Mouse (Mus musculus): ENCODE measurements around the gene Polm. TPM values are rescaled to one million over a fixed set of nuclear protein-coding genes. Genes with fewer than 3 reads are reported as not detected.

The Polm gene
- polyA plus RNA-seq, 1 experiment from 2014 or later: 6.5 TPM

DNA sequence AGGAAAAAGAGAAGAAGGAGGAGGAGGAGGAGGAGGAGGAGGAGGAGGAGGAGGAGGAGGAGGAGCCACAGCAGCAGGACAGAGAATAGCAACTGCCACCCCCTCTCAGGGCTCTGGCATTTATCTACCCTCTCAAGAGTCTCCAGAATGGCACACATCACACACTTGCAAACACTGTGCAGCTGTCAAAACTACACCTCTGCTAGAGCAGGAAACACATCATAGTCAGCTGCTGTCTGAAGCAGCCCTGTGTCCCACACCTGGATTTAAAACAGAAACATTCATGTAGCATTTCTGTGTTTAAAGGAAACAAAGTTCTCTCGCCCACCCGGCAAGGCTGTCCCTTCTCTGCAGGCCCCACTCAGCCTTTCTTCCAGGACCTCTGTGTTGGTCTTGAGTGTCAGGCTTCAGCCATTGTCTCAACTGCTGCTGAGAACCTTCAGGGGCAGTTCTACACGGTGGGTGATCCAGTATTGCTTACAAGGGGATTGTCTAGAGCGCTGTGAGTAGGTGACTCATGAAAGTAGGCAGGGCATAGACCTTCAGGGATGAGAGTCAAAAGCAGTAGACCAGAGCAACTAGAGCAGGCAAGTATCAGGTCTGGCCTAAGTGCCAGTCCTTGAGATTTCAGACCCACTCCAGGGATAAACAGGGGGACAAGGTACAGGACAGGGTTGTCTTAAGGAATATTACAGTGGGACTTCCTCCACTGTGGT, 13.4 kb upstream of the Polm start:
- Histone ChIP-seq H3K36me3 (no peaks in the 10 kb centered on the region), H3K27me3 (no peaks in the 10 kb centered on the region), H3K9ac (replicated peaks) (no peak overlapping the region), H3K4me1 (replicated peaks) (peaks cover 9% of the 10 kb centered on the region), H3K4me2 (replicated peaks) (no peak overlapping the region), H3K4me3 (replicated peaks) (no peak overlapping the region), H3K9me3 (no peaks in the 10 kb centered on the region), H3K27ac (no peak overlapping the region)
- ATAC-seq: no peak
- WGBS: 68% methylated on average over 4 of the region's 4 CpGs

DNA sequence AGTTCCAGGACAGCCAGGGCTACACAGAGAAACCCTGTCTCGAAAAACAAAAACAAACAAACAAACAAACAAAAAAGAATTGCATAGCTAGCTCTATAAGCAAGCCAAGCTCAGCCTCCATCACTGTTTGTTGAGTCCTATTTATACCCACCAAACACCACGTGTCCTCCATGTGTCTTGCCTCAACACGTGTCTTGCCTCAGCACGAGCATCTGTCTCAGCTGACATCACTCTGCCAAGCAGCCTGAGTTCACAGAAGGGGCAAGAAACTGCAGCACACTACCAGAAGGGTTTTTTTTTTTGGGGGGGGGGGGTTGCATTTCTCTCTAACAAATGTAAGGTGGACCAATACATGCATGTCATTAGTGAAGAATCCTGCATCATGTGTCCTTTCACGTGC, 12.6 kb upstream of the Polm start:
- H3K27ac ChIP-seq: no peak overlapping the region
- no peaks in the 10 kb centered on the region for H3K36me3 ChIP-seq
- no peak overlapping the region for H3K4me3 ChIP-seq (replicated peaks)
- no peak overlapping the region for H3K4me2 ChIP-seq (replicated peaks)
- peaks cover 9% of the 10 kb centered on the region for H3K4me1 ChIP-seq (replicated peaks)
- no peaks in the 10 kb centered on the region for H3K27me3 ChIP-seq
- WGBS: 83% methylated on average over 5 of the region's 5 CpGs
- no peak for ATAC-seq
- no peaks in the 10 kb centered on the region for H3K9me3 ChIP-seq
- no peak overlapping the region for H3K9ac ChIP-seq (replicated peaks)

DNA sequence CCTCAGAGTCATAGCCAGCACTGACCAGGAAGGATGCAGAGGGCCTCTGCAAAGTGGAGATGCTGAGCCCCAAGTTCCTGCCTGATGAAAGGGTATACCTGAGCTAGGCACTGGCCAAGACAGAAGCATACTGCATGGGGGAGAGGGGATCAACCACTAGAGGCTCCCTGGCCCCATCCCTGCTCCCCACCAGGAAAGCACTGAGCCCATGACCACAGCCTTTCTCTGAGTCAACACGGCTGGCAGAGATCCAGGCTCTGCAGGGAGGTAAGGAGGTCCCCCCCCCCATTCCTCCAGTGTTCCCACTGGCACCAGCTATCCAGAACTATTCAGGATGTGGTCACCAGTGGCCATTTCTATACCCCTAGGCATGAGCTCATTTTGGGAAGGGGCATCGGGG, 11.5 kb upstream of the Polm start:
- 44% methylated on average over 1 of the region's 2 CpGs for WGBS
- Histone ChIP-seq H3K4me1 (replicated peaks) (peaks cover 9% of the 10 kb centered on the region), H3K9me3 (no peaks in the 10 kb centered on the region), H3K4me2 (replicated peaks) (no peak overlapping the region), H3K27me3 (no peaks in the 10 kb centered on the region), H3K9ac (replicated peaks) (0 out of 2 replicates have a peak overlapping the region, but pooled peaks have one; percentile 1), H3K27ac (no peak overlapping the region), H3K4me3 (replicated peaks) (no peak overlapping the region), H3K36me3 (no peaks in the 10 kb centered on the region)
- ATAC-seq: no peak; the same call in 1 of the 2 replicates

DNA sequence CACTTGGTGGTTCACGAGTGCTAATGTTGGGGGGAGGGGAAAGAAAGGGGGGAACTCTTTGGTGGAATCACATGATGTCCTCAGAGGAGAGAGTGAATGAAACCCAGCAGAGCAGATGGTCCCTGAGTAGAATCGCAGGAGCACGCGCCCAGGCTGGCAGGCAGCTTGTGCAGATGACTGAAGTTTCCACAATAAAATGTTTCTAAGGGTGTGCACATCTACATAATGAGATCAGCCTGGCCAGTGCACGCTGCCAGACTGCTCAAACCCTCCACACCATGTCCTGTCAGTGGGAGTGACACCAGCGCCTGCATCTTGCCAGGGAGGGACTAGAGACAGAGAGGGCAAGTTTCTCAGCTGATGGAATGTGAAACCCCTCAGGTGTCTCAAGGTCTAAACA, 10.9 kb upstream of the Polm start:
- no peaks in the 10 kb centered on the region for H3K36me3 ChIP-seq
- H3K27me3 ChIP-seq: no peaks in the 10 kb centered on the region
- H3K4me1 ChIP-seq (replicated peaks): peaks cover 9% of the 10 kb centered on the region
- no peaks in the 10 kb centered on the region for H3K9me3 ChIP-seq
- 38% methylated on average over 6 of the region's 6 CpGs for WGBS
- no peak overlapping the region; the same call in 1 of the 2 replicates for H3K9ac ChIP-seq (replicated peaks)
- H3K27ac ChIP-seq: no peak overlapping the region
- no peak overlapping the region for H3K4me3 ChIP-seq (replicated peaks)
- no peak overlapping the region for H3K4me2 ChIP-seq (replicated peaks)
- peak; percentile 74 for ATAC-seq

DNA sequence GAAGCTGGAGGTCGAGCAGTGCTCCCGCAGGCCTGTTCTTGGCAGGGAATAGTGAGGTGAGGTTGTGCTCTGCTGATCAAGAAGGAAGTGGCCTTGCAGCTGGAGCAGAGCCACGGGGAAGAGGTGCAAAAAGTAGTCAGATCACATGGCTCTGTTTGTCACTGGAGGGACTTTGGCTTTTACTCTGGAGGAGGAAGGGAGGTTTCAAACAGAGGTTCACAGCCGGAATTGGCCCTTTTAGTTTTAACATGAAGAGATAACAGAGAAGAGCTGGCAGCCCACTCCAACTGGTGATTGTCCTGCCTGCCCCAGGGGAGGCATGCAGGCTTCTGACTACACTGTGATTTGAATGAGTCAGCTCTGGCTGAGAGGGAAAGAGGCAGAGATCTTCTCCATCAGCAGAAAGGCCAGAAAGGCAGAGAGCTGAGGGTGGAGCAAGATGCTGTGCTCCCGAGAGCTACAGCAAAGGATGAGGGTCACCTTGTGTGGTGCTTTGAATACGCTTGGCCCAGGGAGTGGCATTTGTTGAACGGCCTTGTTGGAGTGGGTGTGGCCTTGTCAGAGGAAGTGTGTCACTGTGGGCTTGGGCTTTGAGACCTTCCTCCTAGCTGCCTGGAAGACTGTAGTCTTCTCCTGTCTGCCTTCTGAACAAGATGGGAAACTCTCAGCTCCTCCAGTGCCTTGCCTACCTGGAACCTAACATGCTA, 9.0 kb upstream of the Polm start:
- Histone ChIP-seq H3K27ac (no peak overlapping the region), H3K9ac (replicated peaks) (no peak overlapping the region), H3K9me3 (no peaks in the 10 kb centered on the region), H3K4me1 (replicated peaks) (peaks cover 9% of the 10 kb centered on the region), H3K4me3 (replicated peaks) (no peak overlapping the region), H3K27me3 (no peaks in the 10 kb centered on the region), H3K4me2 (replicated peaks) (no peak overlapping the region), H3K36me3 (no peaks in the 10 kb centered on the region)
- 78% methylated on average over 7 of the region's 7 CpGs for WGBS
- ATAC-seq: no peak

DNA sequence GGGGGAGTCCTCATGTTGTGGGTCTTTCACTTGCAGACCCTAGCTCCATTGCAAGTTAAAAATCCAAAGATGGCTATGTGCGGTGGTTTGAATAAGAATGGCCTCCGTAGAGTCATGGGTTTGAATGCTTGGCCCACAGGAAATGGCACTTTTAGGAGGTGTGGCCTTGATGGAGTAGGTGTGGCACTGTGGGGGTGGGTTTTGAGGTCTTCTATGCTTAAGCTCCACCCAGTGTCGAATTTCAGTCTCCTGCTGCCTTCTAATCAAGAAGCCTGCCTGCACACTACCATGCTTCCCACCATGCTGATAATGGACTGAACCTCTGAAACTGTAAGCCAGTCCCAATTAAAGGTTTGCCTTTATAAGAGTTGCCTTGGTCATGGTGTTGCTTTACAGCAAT, 5.3 kb upstream of the Polm start:
- H3K27me3 ChIP-seq: no peaks in the 10 kb centered on the region
- 91% methylated on average over 3 of the region's 3 CpGs for WGBS
- ATAC-seq: no peak

DNA sequence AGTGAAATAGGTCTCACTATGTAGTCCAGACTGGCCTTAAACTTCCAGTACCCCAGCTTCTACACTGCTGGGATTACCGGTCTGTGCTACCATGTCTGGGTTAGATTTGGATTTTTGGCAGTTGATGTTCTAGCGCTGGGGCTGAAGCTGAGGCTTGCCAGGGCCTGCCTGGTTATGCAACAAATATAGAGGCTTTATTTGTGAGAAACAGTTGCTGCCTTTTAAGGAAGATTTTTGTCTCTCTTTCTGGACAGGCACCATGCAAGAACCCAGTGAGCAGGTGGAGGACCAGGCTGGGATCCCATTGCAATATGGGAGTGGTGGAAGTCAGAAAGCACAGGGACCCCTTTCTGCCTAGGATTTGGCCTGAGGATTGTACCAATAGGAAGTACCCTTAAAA, 3.9 kb upstream of the Polm start:
- Histone ChIP-seq H3K27me3 (no peaks in the 10 kb centered on the region), H3K4me1 (replicated peaks) (peaks cover 10% of the 10 kb centered on the region), H3K9me3 (no peaks in the 10 kb centered on the region), H3K27ac (no peak overlapping the region), H3K9ac (replicated peaks) (no peak overlapping the region), H3K4me3 (replicated peaks) (no peak overlapping the region), H3K4me2 (replicated peaks) (no peak overlapping the region), H3K36me3 (no peaks in the 10 kb centered on the region)
- 97% methylated on average over 2 of the region's 2 CpGs for WGBS
- ATAC-seq: no peak

More for the DNA sequence above, 5.3 kb upstream of the Polm start:
- Histone ChIP-seq H3K9ac (replicated peaks) (no peak overlapping the region), H3K9me3 (no peaks in the 10 kb centered on the region), H3K4me3 (replicated peaks) (no peak overlapping the region), H3K27ac (no peak overlapping the region), H3K36me3 (no peaks in the 10 kb centered on the region), H3K4me1 (replicated peaks) (0 out of 2 replicates have a peak, but pooled peaks cover 2% of the 10 kb centered on the region), H3K4me2 (replicated peaks) (no peak overlapping the region)

DNA sequence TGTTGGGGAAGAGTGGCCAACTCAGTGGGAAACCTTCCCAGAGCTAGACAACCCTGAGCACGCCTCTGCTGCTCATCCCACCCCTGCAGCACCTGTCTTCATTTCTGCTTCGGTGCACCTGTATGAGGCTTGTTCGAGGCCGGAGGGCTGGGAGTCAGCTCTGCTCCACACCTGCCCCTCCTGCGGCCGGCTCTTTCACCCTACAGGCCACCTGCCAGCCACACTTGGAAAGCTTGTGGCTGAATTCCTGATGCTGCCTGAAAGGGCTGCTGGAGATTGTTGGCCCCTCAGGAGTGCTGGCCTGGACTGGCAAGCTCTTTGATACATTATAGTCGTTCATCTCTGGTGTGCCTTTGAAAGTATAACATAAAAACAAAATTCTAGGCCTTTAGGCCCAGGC, 2.5 kb upstream of the Polm start:
- H3K36me3 ChIP-seq: no peaks in the 10 kb centered on the region
- no peaks in the 10 kb centered on the region for H3K27me3 ChIP-seq
- no peak overlapping the region for H3K4me3 ChIP-seq (replicated peaks)
- peaks cover 16% of the 10 kb centered on the region for H3K4me1 ChIP-seq (replicated peaks)
- no peak overlapping the region for H3K27ac ChIP-seq
- no peak for ATAC-seq
- 75% methylated on average over 7 of the region's 7 CpGs for WGBS
- no peaks in the 10 kb centered on the region for H3K9me3 ChIP-seq
- H3K9ac ChIP-seq (replicated peaks): no peak overlapping the region
- H3K4me2 ChIP-seq (replicated peaks): no peak overlapping the region

DNA sequence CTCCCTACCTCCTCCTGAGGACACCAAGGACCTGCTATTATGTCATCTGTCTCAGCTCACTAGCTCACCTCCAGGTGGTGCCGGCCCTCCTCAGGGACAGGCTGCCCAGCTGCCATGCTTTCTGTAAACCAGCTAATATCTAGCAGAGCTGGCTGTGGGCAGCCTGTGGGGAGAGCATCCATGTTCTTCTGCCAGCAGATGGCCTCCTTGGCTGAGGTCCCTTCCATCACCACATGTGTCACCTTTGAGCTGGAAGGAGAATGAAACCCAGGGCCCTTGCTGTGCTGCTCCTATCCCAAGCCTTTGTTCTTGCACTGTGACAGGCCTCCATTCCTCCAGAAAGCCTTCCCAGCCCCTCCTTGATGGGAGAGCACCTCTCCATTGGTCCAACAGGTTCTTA, 1.7 kb downstream of the Polm start:
- H3K27me3 ChIP-seq: no peaks in the 10 kb centered on the region
- H3K4me2 ChIP-seq (replicated peaks): no peak overlapping the region
- 57% methylated on average over 1 of the region's 1 CpGs for WGBS
- H3K4me1 ChIP-seq (replicated peaks): peaks cover 16% of the 10 kb centered on the region
- H3K9ac ChIP-seq (replicated peaks): no peak overlapping the region
- H3K27ac ChIP-seq: no peak overlapping the region
- no peaks in the 10 kb centered on the region for H3K9me3 ChIP-seq
- peaks cover 34% of the 10 kb centered on the region for H3K36me3 ChIP-seq
- no peak for ATAC-seq
- no peak overlapping the region for H3K4me3 ChIP-seq (replicated peaks)

DNA sequence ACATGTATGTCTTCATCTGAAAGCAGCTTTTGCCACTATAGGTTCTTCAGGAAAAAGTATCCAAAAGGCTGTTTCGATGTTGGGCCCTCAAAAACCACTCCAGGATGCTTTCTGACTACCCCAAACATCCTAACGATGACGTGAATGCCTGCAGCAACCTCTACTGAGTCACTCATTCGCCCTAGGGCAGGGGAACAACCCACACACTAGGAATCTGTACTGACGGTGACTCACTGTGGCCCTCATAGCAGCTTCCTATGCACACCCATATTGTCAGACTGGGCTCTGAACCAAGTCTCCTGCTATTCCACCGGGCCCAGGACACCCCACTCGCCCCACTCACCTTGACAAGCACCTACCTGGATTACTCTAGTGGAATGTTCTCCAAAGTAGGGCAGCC, 2.8 kb downstream of the Polm start:
- Histone ChIP-seq H3K9ac (replicated peaks) (no peak overlapping the region), H3K27ac (no peak overlapping the region), H3K36me3 (peaks cover 40% of the 10 kb centered on the region), H3K27me3 (no peaks in the 10 kb centered on the region), H3K4me1 (replicated peaks) (peaks cover 16% of the 10 kb centered on the region), H3K4me3 (replicated peaks) (no peak overlapping the region), H3K9me3 (no peaks in the 10 kb centered on the region), H3K4me2 (replicated peaks) (no peak overlapping the region)
- no peak for ATAC-seq
- 92% methylated on average over 7 of the region's 7 CpGs for WGBS

DNA sequence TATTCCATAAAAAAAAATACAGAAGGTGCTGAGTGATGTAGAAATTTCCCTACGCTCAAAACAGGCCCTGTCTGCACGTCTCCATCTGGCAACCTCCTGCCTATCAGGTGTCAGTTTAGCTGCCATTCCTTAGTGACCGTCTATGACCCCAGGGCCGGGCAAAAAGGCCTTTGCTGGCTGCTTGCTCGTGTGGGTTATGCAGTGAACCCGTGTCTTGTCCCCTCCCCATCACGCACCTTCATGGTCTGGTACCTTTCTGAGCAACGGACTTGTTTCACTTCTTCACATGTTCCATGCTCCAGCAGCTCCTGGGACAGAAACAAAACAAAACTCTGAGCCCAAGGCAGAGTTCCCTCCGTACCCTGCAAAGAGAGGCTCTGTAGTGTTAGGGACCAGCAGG, 3.3 kb downstream of the Polm start:
- H3K36me3 ChIP-seq: peaks cover 44% of the 10 kb centered on the region
- ATAC-seq: no peak
- no peaks in the 10 kb centered on the region for H3K27me3 ChIP-seq
- WGBS: 93% methylated on average over 9 of the region's 9 CpGs
- no peaks in the 10 kb centered on the region for H3K9me3 ChIP-seq
- no peak overlapping the region for H3K4me2 ChIP-seq (replicated peaks)
- H3K4me1 ChIP-seq (replicated peaks): peaks cover 16% of the 10 kb centered on the region
- no peak overlapping the region for H3K27ac ChIP-seq
- H3K4me3 ChIP-seq (replicated peaks): no peak overlapping the region
- no peak overlapping the region for H3K9ac ChIP-seq (replicated peaks)

DNA sequence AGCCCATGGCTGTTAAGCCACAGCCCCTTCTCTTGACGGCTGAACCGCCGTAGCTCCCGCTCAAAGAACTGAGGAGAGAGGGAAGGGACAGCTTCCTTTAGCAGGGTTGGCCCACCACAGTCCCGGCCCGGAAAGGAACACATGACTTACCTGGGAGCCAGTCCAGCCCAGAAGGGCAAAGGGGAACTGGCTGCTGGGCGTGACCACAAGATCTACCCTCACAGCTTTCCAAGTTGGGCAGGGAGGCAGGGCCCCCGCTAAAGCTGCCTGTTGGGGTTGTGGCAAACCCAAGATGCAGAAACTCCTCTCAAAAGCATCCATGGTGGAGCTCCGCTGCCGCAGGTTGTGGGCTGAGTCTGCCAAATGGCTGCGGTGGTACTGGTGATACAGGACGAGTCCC, 8.5 kb downstream of the Polm start:
- H3K9ac ChIP-seq (replicated peaks): no peak overlapping the region
- no peaks in the 10 kb centered on the region for H3K27me3 ChIP-seq
- no peak overlapping the region for H3K4me3 ChIP-seq (replicated peaks)
- H3K27ac ChIP-seq: no peak overlapping the region
- H3K9me3 ChIP-seq: no peaks in the 10 kb centered on the region
- 96% methylated on average over 12 of the region's 12 CpGs for WGBS
- H3K4me2 ChIP-seq (replicated peaks): no peak overlapping the region
- ATAC-seq: no peak
- H3K4me1 ChIP-seq (replicated peaks): no peaks in the 10 kb centered on the region
- H3K36me3 ChIP-seq: peaks cover 58% of the 10 kb centered on the region
